Mouse (Mus musculus) ES-E14 (cell line): Measurements from ENCODE around the gene Thap8. TPM values are rescaled to one million over a fixed set of nuclear protein-coding genes. Genes with fewer than 3 reads are reported as not detected.
A peak's percentile ranks its signal among the peaks of the same experiment; 100 is the strongest.
"Not testable (repeated sequence)": the region's sequence is repeated elsewhere in the genome, so short reads cannot be mapped to it uniquely, and the experiment has no call there.

ENCODE experiments used
- DNase-seq: peaks from one replicate; pipeline ENCODE4 v3.0.0-alpha.2; 2013; ENCODE audit warnings: low read depth, low spot score
- H3K27ac ChIP-seq: 2 replicates; pipeline ENCODE4 v1.5.1; 2012; ENCODE audit warnings: low read depth, mild to moderate bottlenecking, low read length, moderate library complexity, mixed read lengths; ENCODE audit not compliant: poor library complexity, insufficient read depth, severe bottlenecking
- H3K36me3 ChIP-seq: 2 replicates; pipeline ENCODE4 v1.6.1; 2012; ENCODE audit warnings: mild to moderate bottlenecking, low read length, moderate library complexity, mixed read lengths; ENCODE audit not compliant: control insufficient read depth, poor library complexity, insufficient read depth, severe bottlenecking
- H3K4me1 ChIP-seq, 2 experiments: fragments of 150-350 bp in 1 of 2; sonication (generic) in 1 of 2; 2 replicates each; pipeline ENCODE4 v1.6.1; 2012; ENCODE audit warnings: low read length in 2 of 2, mild to moderate bottlenecking in 1 of 2, mixed read lengths in 1 of 2; ENCODE audit not compliant: control insufficient read depth in 2 of 2, insufficient read depth in 2 of 2, poor library complexity in 1 of 2
- H3K4me3 ChIP-seq, 2 experiments: fragments of 150-350 bp in 1 of 2; sonication (generic) in 1 of 2; 2 replicates each; pipeline ENCODE4 v1.5.1; 2012; ENCODE audit warnings: low read length in 2 of 2, low read depth in 1 of 2, mild to moderate bottlenecking in 1 of 2, mixed read lengths in 1 of 2; ENCODE audit not compliant: insufficient read depth in 1 of 2, poor library complexity in 1 of 2, severe bottlenecking in 1 of 2
- H3K9ac ChIP-seq: 2 replicates; pipeline ENCODE4 v1.6.1; 2012; ENCODE audit warnings: low read depth, mild to moderate bottlenecking, low read length, mixed read lengths; ENCODE audit not compliant: poor library complexity, insufficient read depth, severe bottlenecking
- H3K9me3 ChIP-seq: fragments of 150-350 bp; sonication (generic); 2 replicates; pipeline ENCODE4 v1.6.1; 2012; ENCODE audit warnings: low read depth, mild to moderate bottlenecking, low read length; ENCODE audit not compliant: control insufficient read depth, insufficient read depth
- CHD2 ChIP-seq: IDR thresholded peaks from 2 replicates; pipeline ENCODE4 v1.6.1; 2014; ENCODE audit warnings: mild to moderate bottlenecking, low read depth, low read length, inconsistent platforms
- HCFC1 ChIP-seq: IDR thresholded peaks from 2 replicates; pipeline ENCODE4 v1.6.1; 2012; ENCODE audit warnings: low read length, inconsistent platforms, borderline replicate concordance; ENCODE audit not compliant: insufficient read depth
- MAFK ChIP-seq: IDR thresholded peaks from 2 replicates; pipeline ENCODE4 v1.6.1; 2014; ENCODE audit warnings: mild to moderate bottlenecking, low read depth, low read length, inconsistent platforms; ENCODE audit not compliant: insufficient read depth
- ZC3H11A ChIP-seq: IDR thresholded peaks from 2 replicates; pipeline ENCODE4 v1.6.1; 2012; ENCODE audit warnings: low read depth, mild to moderate bottlenecking, inconsistent platforms, low read length, borderline replicate concordance
- ZNF384 ChIP-seq: IDR thresholded peaks from 2 replicates; pipeline ENCODE4 v1.6.1; 2012; ENCODE audit warnings: low read depth, low read length, inconsistent platforms
- in situ Hi-C, 2 experiments: fragments of 600-800 bp; cut with MboI; formaldehyde crosslinking; loops; one replicate each; pipeline ENCODE4 v1.15.1; 2025; ENCODE audit warnings: low sequenced_read_pairs in 2 of 2, inconsistent platforms in 1 of 2; ENCODE audit not compliant: unreplicated experiment in 2 of 2
- total RNA-seq: library from RNA; depleted of rRNA; stranded (reverse); fragments of 300-350 nt; gene quantifications from 2 replicates; pipeline ENCODE4 v1.2.3, GENCODE M21; 2012

The Thap8 gene
- total RNA-seq, 1 experiment: 1.2 TPM

DNA sequence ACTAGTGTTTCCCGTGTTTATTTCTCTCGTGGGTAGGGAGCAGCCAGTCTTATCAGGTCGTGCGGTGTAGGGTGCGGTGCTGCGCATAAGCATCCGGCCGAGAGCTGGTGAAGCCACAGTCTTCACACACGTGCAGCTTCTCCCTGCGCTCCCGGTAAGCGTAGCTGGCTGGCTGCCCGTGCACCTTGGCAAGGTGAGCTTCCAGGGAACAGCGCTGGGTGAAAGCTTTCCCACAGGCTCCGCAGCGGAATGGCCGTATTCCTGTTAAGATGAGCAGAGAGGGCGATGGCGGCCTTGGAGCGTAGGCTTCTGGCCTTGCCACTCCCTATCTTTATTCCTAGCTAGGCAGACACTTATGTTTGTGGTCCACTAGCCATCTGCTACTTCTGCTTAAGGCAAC is 46.5 kb upstream of the Thap8 start:
- H3K36me3 ChIP-seq: peaks cover 12% of the 10 kb centered on the region; the same call in 1 of the 2 replicates
- H3K4me3 ChIP-seq: peak overlapping the region; percentile 81 to 84
- in situ Hi-C loops: no loop called here
- H3K9ac ChIP-seq: peak overlapping the region; percentile 78
- H3K27ac ChIP-seq: 0 out of 2 replicates have a peak overlapping the region, but pooled peaks have one; percentile 26
- no peak for DNase-seq
- no peaks in the 10 kb centered on the region for H3K9me3 ChIP-seq
- TF ChIP-seq CHD2: no peak
- peaks cover 0 to 8% of the 10 kb centered on the region in 2 experiments; a peak in 1 of 4 replicates for H3K4me1 ChIP-seq

DNA sequence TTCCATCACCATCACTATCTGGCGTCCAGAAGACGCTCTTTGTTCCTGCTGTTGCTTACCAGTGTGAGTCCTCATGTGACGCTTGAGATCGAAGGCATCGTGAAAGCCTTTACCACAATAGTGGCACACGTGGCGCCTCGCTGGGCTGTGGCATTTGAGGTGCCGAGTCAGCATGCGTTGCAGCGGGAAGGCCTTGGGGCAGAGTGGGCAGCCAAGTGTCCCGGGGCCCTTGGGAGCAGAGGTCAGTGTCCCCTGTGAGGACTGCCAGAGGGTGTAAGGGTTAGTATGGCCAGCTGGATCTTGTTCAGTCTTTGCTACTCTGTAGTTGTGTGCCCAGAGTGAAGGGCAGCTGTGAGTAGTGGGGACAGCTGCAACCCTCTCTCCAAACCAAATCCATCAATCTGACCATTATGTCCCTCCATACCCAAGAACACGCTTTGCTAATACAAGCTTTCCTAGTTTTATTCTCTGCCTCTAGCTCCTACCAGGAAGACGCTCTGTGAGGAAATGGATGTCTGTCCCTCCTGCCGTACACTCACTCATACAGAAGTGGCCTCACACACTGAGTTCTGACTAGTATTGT is 45.5 kb upstream of the Thap8 start:
- Histone ChIP-seq H3K27ac (no peak overlapping the region), H3K9me3 (no peaks in the 10 kb centered on the region), H3K4me1 (peaks cover 0 to 8% of the 10 kb centered on the region in 2 experiments; a peak in 1 of 4 replicates), H3K9ac (no peak overlapping the region), H3K4me3 (no peak overlapping the region), H3K36me3 (peaks cover 12% of the 10 kb centered on the region; the same call in 1 of the 2 replicates)
- TF ChIP-seq ZC3H11A: no peak
- no peak for TF ChIP-seq MAFK
- no peak for TF ChIP-seq ZNF384
- TF ChIP-seq CHD2: no peak
- no peak for TF ChIP-seq HCFC1
- no peak for DNase-seq
- in situ Hi-C loops: no loop called here

DNA sequence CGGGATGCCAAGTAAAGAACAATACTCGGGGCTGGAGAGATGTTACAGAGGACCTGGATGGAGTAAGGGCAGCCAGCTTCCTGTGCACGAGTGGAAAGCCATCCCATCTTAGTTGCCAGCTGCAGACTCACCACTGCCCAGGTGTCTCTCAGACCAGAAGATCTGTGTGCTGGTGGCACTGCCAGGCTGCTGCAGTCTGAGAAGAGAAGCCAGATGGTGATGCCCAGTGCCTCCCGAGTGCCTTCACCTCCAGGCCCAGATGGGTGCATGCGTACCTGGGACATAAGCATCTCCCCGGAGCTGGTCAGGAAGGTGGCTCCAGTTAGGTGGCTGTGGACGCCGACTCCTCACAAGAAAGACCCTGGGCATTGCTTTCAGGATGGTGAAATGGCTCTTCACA is 44.8 kb upstream of the Thap8 start:
- Histone ChIP-seq H3K27ac (no peak overlapping the region), H3K4me3 (no peak overlapping the region), H3K4me1 (peaks cover 0 to 8% of the 10 kb centered on the region in 2 experiments; a peak in 1 of 4 replicates), H3K36me3 (peaks cover 16% of the 10 kb centered on the region), H3K9me3 (no peaks in the 10 kb centered on the region), H3K9ac (no peak overlapping the region)
- TF ChIP-seq MAFK: no peak
- TF ChIP-seq HCFC1: no peak
- TF ChIP-seq ZNF384: no peak
- no peak for TF ChIP-seq CHD2
- no peak for TF ChIP-seq ZC3H11A
- in situ Hi-C loops: no loop called here
- DNase-seq: no peak

DNA sequence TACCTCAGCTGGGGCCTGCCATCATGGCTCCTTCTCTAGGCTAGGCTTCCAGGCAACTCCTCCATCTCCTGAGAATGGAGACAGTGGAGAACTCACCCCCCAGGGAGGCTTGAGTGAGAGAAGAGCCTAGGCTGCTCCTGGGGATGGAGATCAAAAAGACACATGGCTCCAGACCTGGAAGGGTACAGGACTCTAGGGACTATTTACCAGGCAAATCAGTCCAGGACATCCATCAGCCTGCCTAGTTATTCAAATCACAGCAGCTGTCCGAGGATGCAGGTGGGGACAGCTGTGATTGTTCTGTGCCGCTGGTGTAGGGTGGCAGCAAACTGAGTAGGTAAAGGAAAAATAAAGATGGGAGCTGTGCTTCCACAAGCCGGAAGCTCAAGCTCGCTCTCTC is 44.3 kb upstream of the Thap8 start, which contains the start of gene Ovol3:
Ovol3 (minus strand) TSS at position 101 of the 400 bp plus-strand sequence.
- H3K4me3 ChIP-seq: no peak within 1 kb of the TSS
- H3K4me1 ChIP-seq: peaks cover 0 to 8% of the 10 kb centered on the region in 2 experiments; a peak in 1 of 4 replicates
- no peak for DNase-seq
- no peak within 1 kb of the TSS for H3K27ac ChIP-seq
- no peaks in the 10 kb centered on the region for H3K9me3 ChIP-seq
- TF ChIP-seq MAFK (no peak), ZNF384 (no peak), CHD2 (no peak)
- in situ Hi-C loops: no loop called here
- no peak within 1 kb of the TSS for H3K9ac ChIP-seq
- H3K36me3 ChIP-seq: peaks cover 16% of the 10 kb centered on the region

DNA sequence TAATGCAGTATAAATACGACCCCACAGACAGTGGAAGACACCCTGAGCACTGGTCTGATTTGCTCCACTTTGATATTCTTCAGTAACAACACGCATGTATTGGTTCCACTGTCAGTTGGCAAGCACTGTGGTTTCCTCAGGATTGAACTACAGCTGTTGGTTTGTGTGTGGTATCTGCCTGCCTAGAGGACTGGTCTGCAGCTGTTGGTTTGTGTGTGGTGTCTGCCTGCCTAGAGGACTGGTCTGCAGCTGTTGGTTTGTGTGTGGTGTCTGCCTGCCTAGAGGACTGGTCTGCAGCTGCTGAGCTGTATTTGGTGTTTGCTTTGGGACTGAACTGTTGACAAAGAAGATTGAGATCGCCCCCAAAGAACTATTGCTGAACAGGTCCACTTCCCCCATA is 42.5 kb upstream of the Thap8 start:
- H3K36me3 ChIP-seq: peaks cover 31% of the 10 kb centered on the region
- H3K9me3 ChIP-seq, H3K4me3 ChIP-seq, H3K27ac ChIP-seq, in situ Hi-C loops, H3K9ac ChIP-seq, H3K4me1 ChIP-seq, DNase-seq: not testable (repeated sequence)
